Mouse (Mus musculus): ENCODE results near the gene Adora2a.
"Not testable (repeated sequence)": the region's sequence is repeated elsewhere in the genome, so short reads cannot be mapped to it uniquely, and the experiment has no call there.

DNA sequence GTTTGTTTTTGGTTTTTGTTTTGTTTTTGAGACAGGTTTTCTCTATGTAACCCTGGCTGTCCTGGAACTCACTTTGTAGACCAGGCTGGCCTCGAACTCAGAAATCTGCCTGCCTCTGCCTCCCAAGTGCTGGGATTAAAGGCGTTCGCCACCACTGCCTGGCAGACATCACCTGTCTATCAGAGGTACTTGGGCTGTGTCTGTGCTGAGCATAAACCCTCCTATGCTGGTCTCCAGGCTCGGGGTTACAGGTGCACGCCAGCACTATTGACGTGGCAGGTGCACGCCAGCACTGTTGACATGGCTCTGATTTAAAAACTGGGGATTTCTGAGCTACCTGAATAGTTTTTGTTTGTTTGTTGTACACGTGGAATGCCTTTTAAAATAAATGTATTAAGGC is 24.5 kb upstream of the Adora2a start:
- not testable (repeated sequence) for TF ChIP-seq CTCF (IDR thresholded peaks at IDR 0.05; ENCODE audit: borderline replicate concordance, extremely low read depth, insufficient read depth, insufficient read length); POLR2A (IDR thresholded peaks at IDR 0.05; ENCODE audit: borderline replicate concordance, extremely low read depth, insufficient read depth, insufficient read length, poor library complexity, severe bottlenecking)
